Mouse (Mus musculus) Patski (cell line): ENCODE data around the gene Anxa8. TPM values are rescaled to one million over a fixed set of nuclear protein-coding genes. Genes with fewer than 3 reads are reported as not detected.

Experiments
- ATAC-seq: fragments of 100-300 bp; one replicate; pipeline ENCODE4 v1.8.0; 2021
- CTCF ChIA-PET: fragments of 350-600 bp; sonication (Branson Sonifier 250); formaldehyde crosslinking; loops from one replicate; lab custom pipeline; 2022; ENCODE audit warnings: inconsistent platforms; lab: Charles Lee
- POLR2A ChIA-PET: fragments of 350-600 bp; sonication (Branson Sonifier 250); formaldehyde crosslinking; loops from one replicate; lab custom pipeline; 2022; ENCODE audit warnings: antibody characterized with exemption, inconsistent platforms; lab: Charles Lee
- DNase-seq: peaks from one replicate; pipeline ENCODE4 v3.0.0-alpha.2; 2011; ENCODE audit warnings: low read depth, low spot score
- H3K27me3 ChIP-seq: fragments of 371-371 bp; one replicate; pipeline ENCODE4 v1.5.1; 2021
- CTCF ChIP-seq: fragments of 100-300 bp; IDR thresholded peaks from one replicate; pipeline ENCODE4 v1.5.1; 2021
- in situ Hi-C: fragments of 300-500 bp; cut with MboI; formaldehyde crosslinking; loops from 3 replicates; pipeline ENCODE4 v1.11.1; 2018; ENCODE audit warnings: low pct_unique_long_range_greater_than_20kb, mixed read lengths
- polyA plus RNA-seq: library from polyadenylated mRNA; unstranded; gene quantifications from one replicate; pipeline ENCODE4 v1.2.3, GENCODE M21; 2021

The Anxa8 gene
- 4.5 TPM for polyA plus RNA-seq

GRCm38 (mm10) chr14:34085731-34086130 lies at the start of gene Anxa8:
Gene Anxa8, plus strand, starts transcription at chr14:34085981.
- in situ Hi-C loops: loop anchor here (25.0 kb wide), 1 partner anchor 477 kb away; no protein-coding TSS in a partner anchor
- H3K27me3 ChIP-seq: no peaks in the 10 kb centered on the region
- no peak for ATAC-seq
- ChIA-PET CTCF (interaction anchor here (1.3 to 7.3 kb wide), 3 partner anchors 10 to 19 kb away, joined by 3 to 66 read pairs (median 5); partner anchors contain the start of gene A630023A22Rik), POLR2A (no interaction called here)
- no peak for DNase-seq
- no peak for TF ChIP-seq CTCF

GRCm38 (mm10) chr14:34041241-34041640 lies 44.5 kb upstream of the Anxa8 start:
- TF ChIP-seq CTCF: no peak
- ATAC-seq: no peak
- H3K27me3 ChIP-seq: no peaks in the 10 kb centered on the region
- ChIA-PET POLR2A (no interaction called here), CTCF (no interaction called here)
- DNase-seq: no peak
- in situ Hi-C loops: no loop called here

- no peak for TF ChIP-seq CTCF
- no peak for DNase-seq
- POLR2A ChIA-PET: interaction anchor here (0.7 kb wide), 1 partner anchor 10 kb away, joined by 4 read pairs; no protein-coding TSS in a partner anchor
These were observed 42.4 kb upstream of the Anxa8 start for GRCm38 (mm10) chr14:34043341-34043740.

GRCm38 (mm10) chr14:34050101-34050779 lies 35.5 kb upstream of the Anxa8 start:
- no peak for TF ChIP-seq CTCF
- H3K27me3 ChIP-seq: no peaks in the 10 kb centered on the region
- CTCF ChIA-PET: no interaction called here
- DNase-seq (no peak), ATAC-seq (no peak)
- POLR2A ChIA-PET: no interaction called here
- in situ Hi-C loops: no loop called here

More at GRCm38 (mm10) chr14:34043341-34043740, 42.4 kb upstream of the Anxa8 start:
- CTCF ChIA-PET: no interaction called here
- ATAC-seq: no peak
- in situ Hi-C loops: no loop called here
- H3K27me3 ChIP-seq: no peaks in the 10 kb centered on the region

GRCm38 (mm10) chr14:34052516-34052915 lies 33.3 kb upstream of the Anxa8 start, which contains the start of gene Antxrl:
Gene Antxrl, plus strand, starts transcription at chr14:34052707.
- no peaks in the 10 kb centered on the region for H3K27me3 ChIP-seq
- TF ChIP-seq CTCF: no peak
- in situ Hi-C loops: no loop called here
- ChIA-PET POLR2A (interaction anchor here (1.0 kb wide), 1 partner anchor 9 kb away, joined by 4 read pairs; no protein-coding TSS in a partner anchor), CTCF (no interaction called here)
- ATAC-seq (no peak), DNase-seq (no peak)

GRCm38 (mm10) chr14:34071665-34072064 lies 14.1 kb upstream of the Anxa8 start:
- TF ChIP-seq CTCF: no peak
- DNase-seq (no peak), ATAC-seq (no peak)
- POLR2A ChIA-PET: no interaction called here
- in situ Hi-C loops: no loop called here
- CTCF ChIA-PET: interaction anchor here (1.0 to 1.5 kb wide), 2 partner anchors 9 kb away, joined by 3 to 7 read pairs; no protein-coding TSS in a partner anchor
- H3K27me3 ChIP-seq: no peaks in the 10 kb centered on the region

GRCm38 (mm10) chr14:34075346-34075745 lies 10.4 kb upstream of the Anxa8 start:
- ATAC-seq: no peak
- no peak for DNase-seq
- ChIA-PET POLR2A (no interaction called here), CTCF (interaction anchor here (0.8 to 2.4 kb wide), 2 partner anchors 10 to 216 kb away, joined by 3 to 5 read pairs; partner anchors contain the start of gene Anxa8)
- no peak for TF ChIP-seq CTCF
- H3K27me3 ChIP-seq: no peaks in the 10 kb centered on the region
- in situ Hi-C loops: loop anchor here (25.0 kb wide), 1 partner anchor 487 kb away; no protein-coding TSS in a partner anchor

GRCm38 (mm10) chr14:34077222-34077621 lies 8.6 kb upstream of the Anxa8 start:
- no peak for TF ChIP-seq CTCF
- CTCF ChIA-PET: interaction anchor here (2.4 kb wide), 1 partner anchor 9 kb away, joined by 5 read pairs; the partner anchor contains the start of gene Anxa8
- POLR2A ChIA-PET: no interaction called here
- ATAC-seq (no peak), DNase-seq (no peak)
- H3K27me3 ChIP-seq: no peaks in the 10 kb centered on the region
- in situ Hi-C loops: loop anchor here (25.0 kb wide), 1 partner anchor 485 kb away; no protein-coding TSS in a partner anchor

- TF ChIP-seq CTCF: no peak
- in situ Hi-C loops: loop anchor here (25.0 kb wide), 1 partner anchor 484 kb away; no protein-coding TSS in a partner anchor
- DNase-seq: no peak
- ATAC-seq: no peak
- ChIA-PET POLR2A (no interaction called here), CTCF (interaction anchor here (0.9 kb wide), 1 partner anchor 66 kb away, joined by 3 read pairs; no protein-coding TSS in a partner anchor)
- H3K27me3 ChIP-seq: no peaks in the 10 kb centered on the region
These were observed 7.5 kb upstream of the Anxa8 start for GRCm38 (mm10) chr14:34078293-34078692.

- in situ Hi-C loops: loop anchor here (25.0 kb wide), 1 partner anchor 482 kb away; no protein-coding TSS in a partner anchor
- no peaks in the 10 kb centered on the region for H3K27me3 ChIP-seq
- ChIA-PET CTCF (interaction anchor here (0.6 to 7.3 kb wide), 8 partner anchors 8 to 278 kb away, joined by 3 to 66 read pairs (median 4); partner anchors contain the start of gene A630023A22Rik), POLR2A (interaction anchor here (0.6 to 1.0 kb wide), 2 partner anchors 24 to 325 kb away, joined by 3 read pairs; no protein-coding TSS in a partner anchor)
- ATAC-seq: peak; percentile 65
- peak; percentile 81 for TF ChIP-seq CTCF
- no peak for DNase-seq
These were observed 5.3 kb upstream of the Anxa8 start for GRCm38 (mm10) chr14:34080321-34080997.
